Mouse (Mus musculus): ENCODE measurements around the gene Tgfb2.

Gene Tgfb2

DNA sequence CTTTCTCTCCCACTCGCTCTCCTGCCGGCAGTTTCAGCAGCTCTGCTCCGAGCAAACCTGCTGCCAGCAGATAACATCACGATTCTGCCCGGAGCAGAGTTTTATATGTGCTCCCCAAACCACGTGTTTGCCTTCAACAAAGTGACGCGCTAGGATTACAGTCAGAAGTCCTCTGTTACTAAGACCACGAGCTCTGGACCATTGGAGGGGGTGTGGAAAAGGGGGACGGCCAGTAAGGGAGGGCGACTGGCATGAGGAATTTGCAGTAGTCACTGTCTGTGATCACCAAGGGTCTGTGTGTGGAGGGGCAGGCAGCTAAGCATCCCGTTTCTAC lies at the start of gene Tgfb2:
Tgfb2 (minus strand) TSS at position 75 of the 334 bp plus-strand sequence.
- no peak for DNase-seq (ENCODE audit: low spot score)

DNA sequence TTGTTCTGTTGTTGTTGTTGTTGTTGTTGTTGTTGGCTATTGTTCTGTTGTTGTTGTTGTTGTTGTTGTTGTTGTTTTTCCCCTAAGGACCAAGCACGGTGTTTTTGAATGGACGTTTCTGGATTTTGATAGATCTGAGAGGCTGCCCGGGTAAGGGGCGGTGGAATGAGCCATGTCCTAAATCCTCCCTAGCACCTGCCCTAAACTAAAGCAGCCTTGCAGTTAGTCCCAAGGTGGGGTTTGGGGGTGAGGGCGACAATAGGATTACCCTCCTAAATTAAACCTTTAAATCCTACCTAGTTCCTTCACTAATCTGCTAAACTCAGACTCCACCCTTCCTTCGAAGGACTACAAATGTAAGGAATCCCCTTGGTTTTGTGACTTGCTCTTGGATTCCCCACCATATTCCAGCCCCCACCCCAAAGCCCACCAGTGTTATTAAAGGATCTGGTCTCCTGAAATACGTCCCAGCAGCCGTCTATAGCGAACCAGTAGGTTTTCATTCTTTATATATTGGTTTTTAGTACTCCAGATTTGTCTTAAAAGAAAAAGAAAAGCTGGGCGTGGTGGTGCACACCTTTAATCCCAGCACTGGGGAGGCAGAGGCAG lies 44.0 kb upstream of the Tgfb2 start:
- DNase-seq (ENCODE audit: low spot score), result no peak

DNA sequence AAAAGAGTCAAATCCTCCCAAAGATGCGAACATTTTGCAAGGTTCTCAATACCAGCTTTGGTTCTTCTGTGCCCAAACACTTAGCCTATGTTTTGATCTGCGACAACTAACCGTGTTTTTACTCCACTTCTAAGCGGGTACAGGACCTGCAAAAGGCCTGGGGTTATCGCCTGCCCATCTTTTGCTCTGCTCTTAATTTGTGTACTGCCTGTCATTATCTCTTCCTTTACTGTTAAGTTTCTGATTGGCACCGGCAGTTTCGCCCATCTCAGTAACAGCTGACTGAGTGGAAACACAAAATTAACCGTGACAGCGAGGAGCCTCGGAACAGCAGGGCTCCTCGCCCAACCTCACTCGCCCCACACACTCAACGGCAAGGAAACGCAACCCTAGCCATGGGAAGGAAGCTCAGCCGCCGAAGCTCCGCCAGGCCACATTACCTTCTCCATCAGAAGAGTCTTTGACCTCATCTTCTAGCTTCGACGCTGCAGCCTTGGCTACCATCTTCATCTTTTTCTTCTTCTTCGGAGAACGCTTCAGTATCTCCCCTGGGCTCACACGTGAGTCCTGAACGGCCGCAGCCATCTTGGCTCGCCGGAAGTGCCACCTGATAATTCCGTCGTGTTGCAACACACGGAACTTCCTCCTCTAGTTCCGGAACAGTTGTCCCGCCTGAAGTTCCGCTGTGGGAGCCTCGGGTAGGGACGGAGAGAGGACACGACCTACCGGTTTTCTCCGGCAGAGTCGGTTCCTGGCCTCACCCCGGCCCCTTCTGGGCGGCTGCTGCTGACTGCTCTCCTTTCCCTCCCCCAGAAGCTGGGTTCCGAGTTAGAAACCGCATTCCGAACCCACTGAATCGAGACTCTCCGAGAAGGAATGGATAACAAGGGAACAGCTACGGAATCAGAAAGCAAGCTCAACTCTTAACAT lies 43.2 kb upstream of the Tgfb2 start, which contains the start of gene Rrp15:
Rrp15 (minus strand) TSS at position 635 of the 930 bp plus-strand sequence.
- peak; percentile 90 for DNase-seq (ENCODE audit: low spot score)

DNA sequence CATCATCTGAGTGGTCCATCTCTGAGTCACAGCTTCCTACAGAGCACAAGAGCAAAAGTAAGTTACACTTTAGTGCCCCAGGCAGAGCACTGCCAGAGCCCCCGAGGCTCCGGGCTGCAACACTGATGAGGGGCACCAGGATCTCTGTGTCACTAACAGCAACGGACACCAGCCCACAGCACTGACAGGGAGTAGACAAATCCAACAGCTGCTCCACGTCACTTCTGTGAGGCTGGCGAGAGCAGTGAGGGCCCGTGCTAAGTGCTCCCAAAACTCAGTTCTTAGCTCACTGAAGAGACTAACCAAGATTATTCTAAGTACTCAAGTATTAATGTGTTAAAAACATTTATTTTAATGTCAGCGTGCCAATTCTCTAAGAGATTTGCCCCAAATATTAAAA lies 34.0 kb upstream of the Tgfb2 start:
- DNase-seq (ENCODE audit: low spot score), result no peak

DNA sequence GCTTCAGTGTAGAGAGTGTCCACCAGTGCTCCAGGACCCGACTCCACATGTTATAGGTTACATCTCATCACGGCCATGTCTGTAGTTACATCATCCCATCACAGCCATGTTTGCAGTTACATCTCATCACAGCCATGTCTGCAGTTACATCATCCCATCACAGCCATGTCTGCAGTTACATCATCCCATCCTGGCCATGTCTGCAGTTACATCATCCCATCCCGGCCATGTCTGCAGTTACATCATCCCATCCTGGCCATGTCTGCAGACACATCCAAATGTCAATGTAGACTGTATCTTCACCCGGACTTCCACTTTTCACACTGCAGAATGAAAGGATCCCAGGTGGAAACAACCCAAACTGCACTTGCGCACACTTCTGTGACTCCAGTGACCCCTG lies 29.7 kb upstream of the Tgfb2 start:
- no peak for DNase-seq (ENCODE audit: low spot score)

DNA sequence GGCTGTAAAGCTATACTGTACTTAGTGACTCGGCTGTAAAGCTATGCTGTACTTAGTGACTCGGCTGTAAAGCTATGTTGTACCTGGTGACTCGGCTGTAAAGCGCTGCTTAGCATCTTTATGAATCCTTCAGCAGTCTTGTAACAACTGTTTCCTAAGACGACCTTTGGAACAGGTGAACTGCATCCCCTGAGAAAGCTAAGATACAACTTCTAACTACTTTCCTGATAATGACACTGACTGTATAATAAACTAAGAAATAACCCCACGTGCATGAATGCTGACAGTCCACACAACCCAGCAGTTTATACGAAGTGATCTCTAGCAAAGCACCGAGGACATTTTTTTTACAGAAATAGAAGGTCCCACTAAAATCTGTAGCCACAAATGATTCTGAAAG lies 27.3 kb upstream of the Tgfb2 start:
- no peak for DNase-seq (ENCODE audit: low spot score)

DNA sequence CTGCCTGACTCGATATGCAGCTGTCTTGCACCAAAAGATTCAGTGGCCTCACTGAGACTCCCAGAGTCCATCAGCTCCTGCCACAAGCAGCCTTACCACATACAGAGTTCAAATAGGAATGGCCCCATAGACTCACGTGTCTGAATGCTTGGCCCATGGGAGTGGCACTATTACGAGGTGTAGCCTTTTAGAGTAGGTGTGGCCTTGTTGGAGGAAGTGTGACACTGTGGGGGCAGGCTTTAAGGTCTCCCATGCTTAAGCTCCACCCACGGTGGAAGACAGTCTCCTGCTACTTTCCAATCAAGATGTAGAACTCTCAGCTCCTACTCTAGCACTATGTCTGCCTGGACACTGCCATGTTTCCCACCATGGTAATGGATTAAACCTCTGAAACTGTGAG lies 23.0 kb upstream of the Tgfb2 start:
- no peak for DNase-seq (ENCODE audit: low spot score)

DNA sequence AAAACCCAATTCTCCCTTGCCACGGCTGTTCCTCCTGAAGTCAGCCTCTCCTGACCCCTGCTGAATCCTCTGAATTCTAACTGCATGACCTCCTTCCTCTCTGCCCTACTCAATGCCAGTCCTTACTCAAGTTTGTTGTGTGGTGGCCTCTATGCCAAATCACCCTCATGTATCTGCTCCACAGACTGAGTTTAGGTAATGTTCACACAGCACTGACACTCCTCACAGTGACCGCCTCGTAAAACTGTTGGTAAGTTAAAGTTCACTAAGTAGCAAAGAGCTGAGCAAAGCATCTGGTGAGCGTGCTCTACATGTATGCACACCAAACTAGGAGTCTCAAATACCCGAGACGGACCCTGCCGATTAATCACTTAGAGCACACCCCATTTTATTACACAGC lies 20.3 kb upstream of the Tgfb2 start:
- no peak for DNase-seq (ENCODE audit: low spot score)

DNA sequence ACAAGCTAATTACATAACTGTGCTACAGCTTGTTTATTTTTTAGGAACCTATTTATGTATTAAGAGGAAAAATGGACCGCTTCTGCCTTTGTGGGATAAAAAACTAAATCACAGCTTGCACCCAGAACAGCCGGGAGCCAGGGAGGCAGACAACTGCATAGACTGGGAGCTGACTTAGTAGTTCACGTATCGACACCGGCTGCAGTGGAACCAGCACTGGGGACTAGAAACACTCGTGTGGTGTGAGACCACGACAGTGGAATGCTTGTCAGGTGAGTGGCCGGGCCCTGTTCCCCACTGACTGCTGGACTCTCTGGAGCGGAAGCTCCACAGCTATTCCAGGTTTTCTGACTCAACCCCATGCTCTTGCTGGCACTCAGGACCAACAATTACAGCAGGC lies 16.5 kb upstream of the Tgfb2 start:
- no peak for DNase-seq (ENCODE audit: low spot score)

DNA sequence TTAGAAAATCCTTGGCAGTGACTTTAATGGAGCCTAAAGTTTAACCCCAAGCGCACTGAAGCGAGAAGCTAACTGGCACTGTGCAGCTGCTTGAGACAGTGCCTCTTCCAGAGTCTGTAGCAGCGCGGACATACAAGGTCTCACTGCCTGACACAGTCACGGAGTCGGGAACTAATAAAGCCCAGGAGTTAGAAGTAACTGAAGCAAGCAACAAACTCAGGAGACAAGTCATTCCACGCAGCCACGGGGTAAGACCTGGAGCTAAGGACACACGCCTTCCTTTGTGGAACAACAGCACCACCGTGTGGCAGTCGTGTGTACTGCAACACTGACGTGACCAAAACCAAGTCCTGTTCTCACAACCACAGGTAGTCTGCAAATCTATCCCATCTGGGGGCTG lies 16.1 kb upstream of the Tgfb2 start:
- peak; percentile 74 for DNase-seq (ENCODE audit: low spot score)

DNA sequence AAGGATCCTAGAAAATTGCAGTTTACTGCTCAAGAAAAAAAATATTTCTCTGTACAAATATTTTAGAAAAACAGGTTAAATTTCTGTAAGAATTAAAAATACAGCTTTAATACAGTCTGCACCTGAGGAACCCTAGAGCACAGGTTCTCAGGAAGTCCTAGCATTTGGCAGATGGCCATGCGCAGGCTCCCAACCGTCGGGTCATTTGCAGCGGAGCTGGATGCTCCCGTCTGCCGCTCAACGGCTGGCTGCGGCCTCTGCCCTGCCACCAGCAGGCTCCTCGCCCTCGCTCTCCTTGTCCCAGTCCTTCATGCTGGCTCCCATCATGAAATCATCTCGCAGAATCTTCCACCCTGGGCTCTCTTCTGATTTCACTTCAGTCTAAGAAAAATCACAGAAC lies 15.4 kb upstream of the Tgfb2 start:
- no peak for DNase-seq (ENCODE audit: low spot score)

DNA sequence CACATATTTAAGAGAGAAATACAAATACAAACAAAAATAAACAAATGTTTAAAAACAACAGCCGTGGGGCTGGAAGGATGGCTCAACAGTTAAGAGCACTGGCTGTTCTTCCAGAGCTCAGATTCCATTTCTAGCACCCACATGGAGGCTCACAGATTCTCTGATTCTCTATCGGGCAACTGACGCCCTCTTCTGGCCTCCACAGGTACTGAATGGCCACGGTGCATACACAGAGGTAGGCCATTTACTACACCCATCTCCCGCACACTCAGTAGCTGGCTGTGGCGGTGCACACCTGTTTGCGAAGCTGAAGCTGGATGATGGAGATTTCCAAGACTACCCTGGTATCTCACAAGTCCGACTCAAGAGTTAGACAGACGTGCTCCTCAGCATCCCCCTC lies 13.9 kb upstream of the Tgfb2 start:
- no peak for DNase-seq (ENCODE audit: low spot score)

DNA sequence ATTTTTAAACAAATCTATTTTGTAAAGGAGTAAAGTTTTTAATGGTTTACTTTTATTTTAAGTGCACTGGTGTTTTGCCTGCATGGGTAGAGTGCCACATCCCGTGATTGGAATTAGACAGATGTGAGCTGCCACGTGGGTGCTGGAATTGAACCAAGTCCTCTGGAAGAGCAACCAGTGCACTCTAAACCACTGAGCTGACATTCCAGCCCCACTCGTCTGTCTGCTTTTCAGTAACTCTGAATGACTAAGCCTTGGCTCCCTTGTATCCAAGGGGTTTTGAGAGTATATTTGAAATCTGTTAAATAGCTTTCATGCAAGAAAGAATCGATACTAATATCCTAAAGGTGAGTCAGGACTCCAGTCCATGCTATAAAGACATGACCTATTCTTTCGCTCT lies 13.1 kb upstream of the Tgfb2 start:
- DNase-seq (ENCODE audit: low spot score), result no peak

DNA sequence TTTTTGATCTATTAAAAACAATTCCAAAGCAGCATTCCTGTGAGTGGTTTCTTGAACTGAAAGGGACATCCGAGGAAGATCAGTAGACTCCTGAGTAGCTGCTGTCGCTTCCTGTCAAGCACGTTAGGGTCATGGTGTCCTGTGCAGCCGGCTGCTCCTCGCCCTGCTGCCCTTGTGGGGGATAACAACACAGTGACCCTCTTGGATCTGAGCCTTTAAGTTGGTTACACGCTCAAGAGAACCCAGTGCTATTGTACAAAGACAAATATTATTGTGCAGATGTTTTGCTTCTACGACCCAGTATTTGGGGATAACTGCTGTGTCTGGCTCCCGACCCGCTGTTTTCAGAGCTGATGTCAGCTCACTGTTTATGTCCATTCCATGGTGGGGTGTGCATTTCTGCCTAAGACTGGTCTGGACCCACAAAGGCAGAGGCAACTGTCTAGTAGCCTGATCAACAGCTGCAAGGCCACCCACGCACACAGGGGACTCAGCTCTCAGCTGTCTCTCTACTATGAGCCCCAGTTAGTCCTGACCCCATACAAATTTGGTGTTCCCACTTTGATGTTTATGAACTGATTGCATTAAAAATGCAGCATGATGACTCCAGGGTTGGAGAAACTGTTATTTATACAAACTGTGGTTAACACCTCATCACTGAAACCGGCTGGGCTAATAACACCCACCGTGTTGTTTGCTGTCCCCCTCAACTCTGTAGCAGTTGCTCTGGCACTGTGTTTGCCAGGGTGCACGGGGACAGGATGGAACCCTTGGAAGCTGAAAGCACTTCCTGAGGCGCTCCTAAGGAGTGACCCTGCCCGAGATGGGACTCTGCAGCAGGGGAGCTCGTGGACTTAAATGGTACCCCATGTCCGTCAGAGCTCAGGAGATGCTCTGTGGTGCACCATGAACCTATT lies 9.4 kb upstream of the Tgfb2 start:
- DNase-seq (ENCODE audit: low spot score), result no peak

DNA sequence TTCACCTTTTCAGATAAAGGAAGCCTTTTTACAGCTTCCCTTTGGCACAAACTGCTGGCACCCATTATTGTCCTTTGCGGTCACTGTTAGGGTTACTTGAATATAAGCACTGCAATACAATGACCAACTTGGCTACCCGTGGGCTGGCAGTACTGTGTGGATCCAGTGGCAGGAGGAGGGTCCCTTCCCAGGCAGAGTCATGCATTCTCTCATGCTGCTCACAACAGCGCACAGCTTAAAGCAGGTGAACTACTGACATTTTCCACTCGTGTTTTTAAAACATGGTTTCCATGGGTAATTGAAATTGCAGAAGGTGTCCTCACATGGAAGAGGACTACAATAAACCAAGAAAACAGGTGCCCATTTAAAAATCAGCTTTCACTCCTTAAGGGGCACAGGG lies 8.4 kb upstream of the Tgfb2 start:
- DNase-seq (ENCODE audit: low spot score), result no peak

DNA sequence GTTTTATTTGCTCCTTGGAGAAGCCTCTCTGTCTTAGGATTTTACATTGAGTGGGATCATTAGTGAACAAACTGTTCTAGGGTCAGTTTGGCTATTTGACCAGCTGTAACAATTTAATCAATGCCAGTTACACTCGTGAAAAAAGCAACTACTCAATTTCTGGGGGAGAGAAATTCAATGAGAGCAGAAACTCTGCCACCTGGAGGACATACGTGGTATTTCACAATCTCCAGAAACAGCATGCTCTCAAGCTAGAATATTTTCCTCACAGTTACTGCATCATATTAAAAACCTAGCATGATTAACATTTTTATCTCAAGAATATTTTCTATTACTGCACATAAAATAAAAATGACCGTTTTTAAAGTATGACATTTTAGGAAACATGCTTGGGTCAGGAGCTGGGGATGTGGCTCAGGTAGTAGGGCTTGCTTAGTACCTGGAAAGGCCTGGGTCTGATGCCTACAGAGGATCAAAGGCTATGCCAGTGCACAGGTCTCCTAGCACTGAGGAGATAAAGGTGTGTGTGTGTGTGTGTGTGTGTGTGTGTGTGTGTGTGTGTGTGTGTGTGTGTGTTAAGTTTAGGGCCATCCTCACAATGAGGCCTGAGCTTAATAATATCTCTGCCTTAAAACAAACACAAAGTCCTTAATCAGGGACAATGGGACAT lies 7.1 kb upstream of the Tgfb2 start:
- DNase-seq (ENCODE audit: low spot score), result peak; percentile 22

DNA sequence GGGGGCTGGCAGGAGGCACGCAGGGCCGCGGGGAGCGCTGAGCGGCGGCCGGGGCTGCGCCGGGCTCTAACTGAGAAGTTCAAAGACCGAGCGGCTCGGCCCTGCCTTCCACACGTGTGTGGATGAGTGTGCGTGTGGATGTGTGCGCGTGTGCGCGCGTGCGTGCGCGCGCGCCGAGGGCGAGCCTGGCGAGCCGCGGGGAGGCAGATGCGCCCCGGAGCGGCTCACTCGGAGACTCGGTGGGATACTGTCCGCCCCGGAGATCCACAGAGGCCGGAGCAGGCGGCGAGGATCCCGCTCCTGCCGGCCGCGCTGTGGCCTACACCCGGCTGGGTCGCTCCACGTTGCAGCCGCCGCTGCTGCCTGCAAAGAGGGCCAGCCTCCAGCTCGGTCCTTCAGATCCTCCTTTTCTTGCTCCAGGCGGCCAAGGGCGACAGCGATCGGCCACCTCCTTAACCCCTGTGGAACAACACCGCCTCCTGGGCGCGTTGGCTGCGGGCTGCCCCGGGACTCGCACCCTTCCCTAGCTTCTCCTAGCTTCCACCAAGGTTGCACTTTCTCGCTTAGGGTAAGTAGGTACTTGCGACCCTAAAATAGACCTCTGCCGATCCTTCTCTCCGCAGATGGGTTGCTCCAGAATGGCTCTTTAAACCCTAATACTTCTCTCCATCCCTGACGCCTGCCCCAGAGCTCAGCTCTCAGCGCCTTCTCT lies 430 bp downstream of the Tgfb2 start:
- no peak for DNase-seq (ENCODE audit: low spot score)

DNA sequence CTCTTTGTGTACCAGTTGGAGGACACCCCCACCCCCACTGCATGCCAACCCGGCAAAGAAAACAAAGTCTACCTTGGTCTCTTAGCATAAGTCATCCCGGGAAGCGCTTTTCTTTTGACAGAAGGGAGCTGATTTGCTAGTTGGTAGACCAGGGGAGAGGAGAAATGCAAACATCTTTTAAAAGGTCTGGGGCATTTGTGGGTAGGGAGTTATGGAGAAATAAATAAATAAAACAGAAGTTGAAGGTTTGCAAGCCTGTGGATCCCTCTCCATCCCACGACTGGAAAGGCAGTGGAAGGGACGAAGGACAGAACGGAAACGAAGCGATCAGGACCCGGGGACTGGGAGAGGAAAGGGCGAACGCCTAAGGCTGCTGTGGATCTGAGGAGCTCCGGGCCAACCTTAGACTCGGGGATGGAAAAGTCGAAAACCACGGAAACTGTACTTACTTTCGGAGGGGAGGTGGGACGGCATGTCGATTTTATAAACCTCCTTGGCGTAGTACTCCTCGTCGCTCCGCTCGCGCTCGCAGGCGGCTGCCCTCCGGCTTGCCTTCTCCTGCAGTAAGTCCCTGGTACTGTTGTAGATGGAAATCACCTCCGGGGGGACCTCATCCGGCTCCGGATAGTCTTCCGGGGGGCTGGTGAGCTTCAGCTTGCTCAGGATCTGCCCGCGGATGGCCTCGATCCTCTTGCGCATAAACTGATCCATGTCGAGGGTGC lies 1.6 kb downstream of the Tgfb2 start:
- DNase-seq (ENCODE audit: low spot score), result no peak

DNA sequence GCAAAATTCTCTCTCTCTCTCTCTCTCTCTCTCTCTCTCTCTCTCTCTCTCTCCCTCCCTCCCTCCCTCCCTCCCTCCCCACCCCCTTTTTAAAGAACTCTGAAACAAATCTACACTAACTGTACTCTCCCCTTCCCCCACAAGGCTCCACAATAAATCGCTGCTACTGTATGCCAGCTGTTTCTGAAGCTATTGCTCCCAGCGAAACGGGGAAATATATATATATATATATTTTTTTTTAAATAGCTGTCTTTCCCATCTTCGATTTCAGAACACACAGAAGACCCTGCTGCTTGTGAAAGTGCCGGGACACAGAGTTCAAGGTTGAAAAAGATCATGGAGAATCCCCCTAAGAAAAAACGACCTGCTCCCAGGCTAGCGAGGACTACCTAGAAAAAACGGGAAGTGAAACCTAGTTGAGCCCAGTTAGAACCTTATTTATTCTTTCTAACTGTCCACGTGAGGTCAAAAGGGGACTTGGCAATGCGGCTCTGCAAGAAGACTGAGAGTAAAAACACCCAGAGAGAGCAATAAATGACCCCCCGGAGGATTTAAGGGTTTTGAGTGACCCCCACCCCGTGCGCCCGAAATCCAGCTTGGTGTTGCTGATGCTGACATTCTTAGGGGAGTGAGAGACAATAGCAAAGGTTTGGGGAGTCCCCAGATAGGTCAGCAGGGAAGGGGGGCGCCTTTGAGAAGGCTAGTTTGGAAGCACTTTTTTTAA lies 2.4 kb downstream of the Tgfb2 start:
- no peak for DNase-seq (ENCODE audit: low spot score)

Measured in c-Kit-positive CD71-positive TER-119-positive erythroid progenitor cells, embryonic 14.5 days (primary cell).